Mouse (Mus musculus) neural tube, embryonic 10.5 days (tissue): ENCODE data around the gene Sgcd.

Experiments used
- DNase-seq: peaks from one replicate; pipeline ENCODE4 v3.0.0-alpha.2; 2017; ENCODE audit warnings: low spot score; ENCODE audit errors: extremely low spot score

The Sgcd gene

DNA sequence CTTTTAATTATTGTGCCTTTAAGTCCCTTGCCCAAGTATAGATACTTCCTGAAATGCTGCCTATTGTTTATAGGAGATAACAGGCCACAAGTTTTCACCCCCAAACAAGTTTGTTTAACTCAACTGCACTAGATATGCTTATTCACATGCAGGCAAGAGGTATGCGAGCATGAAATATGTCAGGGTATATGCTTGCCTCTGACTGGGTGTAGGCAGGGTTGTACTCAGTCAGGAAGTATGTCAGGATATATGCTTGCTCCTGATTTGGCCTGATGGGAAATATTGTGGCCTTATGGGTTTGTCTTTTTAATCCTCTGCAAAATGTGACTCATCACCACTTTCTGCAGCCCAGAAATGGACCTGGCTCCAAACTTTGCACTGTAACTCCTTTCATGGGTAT lies 694.0 kb downstream of the Sgcd start:
- DNase-seq: no peak

DNA sequence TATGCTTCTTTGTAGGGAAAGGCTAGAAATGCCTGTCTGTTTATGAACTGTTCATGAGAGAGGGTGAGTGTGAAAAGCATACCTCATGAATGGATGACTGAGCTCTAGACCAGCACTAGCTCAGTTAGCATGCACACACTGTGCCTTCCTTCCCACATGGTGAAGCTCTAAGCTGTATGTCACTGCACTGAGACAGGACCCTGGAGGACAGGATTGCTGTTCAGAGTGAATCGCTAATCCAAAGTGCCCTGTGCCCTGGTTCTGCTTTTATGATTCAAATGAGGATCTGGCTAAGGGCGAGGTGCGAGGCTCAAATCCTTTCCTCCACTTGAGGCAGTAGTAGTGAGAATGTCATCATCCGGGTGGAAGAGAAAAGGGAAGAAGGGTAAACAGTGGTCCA lies 712.2 kb downstream of the Sgcd start:
- DNase-seq: no peak

DNA sequence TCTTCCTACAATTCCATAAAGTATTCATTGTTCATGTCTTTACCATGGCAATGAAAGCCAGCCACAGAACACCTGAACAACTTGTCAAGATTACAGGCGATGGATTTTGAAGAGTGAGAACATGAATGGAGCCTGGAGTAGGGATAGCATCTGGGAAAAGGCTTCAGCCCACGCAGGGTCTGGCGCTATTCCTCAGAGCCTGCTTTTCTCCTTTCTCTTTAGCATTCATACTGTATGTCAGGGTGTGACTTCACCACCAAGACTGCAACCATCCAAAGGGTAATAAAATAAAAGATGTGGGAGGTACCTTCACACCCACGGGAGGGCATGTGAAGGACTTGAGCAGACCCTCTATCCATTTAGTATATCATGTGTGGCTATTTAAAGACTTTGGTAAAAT lies 720.2 kb downstream of the Sgcd start:
- DNase-seq: no peak

DNA sequence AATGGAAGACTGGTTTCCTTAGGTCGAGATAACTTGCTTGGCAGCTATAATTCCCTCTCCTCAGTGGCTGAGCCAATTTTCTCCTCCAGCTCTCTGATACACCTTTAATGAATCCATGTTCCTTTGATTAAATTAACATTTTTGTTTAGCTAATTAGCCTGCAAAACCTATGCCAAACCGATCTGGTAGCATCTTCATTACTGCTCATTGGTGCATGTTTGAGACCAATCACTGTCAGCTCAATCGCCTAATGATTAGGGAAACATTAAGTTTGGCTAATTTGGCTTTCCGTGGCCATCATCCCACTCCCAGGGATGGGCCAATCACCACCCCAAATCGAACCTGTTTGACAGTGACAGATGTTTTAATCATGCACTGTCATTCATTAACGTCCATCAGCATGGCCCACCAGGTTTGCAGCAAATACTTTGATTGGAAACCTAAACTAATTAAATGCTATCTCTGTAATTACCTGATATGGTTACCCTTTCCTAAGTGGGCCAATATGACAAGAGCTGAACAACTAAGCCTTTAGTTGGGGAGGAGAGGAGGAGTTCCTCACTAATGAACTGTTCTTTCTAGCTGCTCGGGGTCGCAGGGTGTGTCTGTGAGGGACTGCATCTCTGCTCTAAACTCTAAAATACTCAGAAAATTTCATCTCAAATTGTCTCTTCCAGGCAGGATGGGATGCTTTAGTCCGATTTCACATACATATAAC lies 724.3 kb downstream of the Sgcd start:
- no peak for DNase-seq

DNA sequence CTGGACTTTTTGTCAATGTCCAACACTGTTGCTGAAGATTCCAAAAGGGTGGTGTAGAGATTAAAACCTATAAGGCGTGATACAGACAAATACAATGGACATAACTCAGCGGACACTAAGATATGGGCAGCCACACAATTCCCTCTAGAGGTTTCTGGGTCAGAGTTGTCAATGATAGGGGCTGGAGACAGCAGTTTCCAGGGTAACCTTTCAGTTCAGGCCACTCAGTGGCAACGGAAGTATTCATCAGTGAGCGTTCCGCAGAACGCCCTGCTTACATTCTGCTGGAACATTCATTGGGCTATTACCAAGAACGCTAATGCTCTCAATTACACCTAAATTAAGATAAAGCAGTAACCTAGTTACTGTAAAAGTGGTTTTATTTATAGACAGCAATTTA lies 738.5 kb downstream of the Sgcd start:
- no peak for DNase-seq

DNA sequence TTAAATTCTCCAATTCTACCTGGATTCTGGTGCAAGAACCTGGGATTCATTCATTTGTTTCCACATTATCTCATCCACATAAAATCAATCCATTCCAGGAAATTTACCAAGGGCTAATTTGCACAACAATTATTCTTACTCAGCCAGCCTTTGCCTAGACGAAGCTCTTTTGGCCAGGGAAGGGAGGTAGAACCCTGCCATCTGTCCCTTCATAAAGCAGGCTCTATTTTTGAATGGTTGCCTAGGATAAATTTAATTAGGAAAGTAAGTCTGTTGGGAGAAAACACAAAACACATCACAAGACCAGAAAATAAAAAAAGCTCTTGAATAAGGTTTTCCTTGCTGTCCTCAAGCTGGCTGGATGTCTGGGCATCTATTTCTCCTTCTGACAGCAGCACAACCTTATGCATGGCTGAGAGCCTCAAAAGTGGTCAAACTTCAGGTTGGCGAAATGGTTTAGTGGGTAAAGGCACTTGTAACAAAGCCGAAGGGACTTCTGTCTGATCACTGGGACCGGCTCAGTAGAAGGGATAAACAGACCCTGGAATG lies 740.4 kb downstream of the Sgcd start:
- no peak for DNase-seq

DNA sequence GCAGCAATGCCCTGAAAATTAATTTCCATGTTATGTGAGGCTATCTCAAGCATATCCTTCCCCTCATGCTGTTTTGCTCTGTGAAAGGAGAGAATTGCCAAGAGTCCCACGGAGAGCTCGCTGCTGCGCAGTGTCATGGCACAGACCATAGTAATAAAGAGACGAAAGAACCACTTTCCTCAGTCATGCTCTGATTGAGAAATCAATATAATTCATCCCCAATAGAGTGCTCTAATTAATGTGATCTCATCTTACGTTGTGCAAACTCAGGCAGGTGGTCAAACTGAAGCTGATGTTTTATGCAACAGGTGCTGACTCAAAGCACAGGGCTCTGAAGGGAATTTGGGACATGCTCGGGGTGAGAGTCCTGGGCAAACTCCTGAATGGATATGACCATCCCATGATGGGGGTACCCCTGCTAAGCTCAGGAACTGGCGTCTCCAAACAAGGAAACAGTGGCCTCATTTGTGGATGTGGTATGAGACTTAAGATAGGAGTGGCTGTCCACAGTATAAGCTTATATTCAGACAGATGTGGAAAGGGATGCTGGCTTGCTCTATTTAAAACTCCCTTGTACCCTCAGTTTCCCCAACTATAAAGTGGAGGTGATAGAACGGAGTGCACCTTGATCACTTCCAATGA lies 740.9 kb downstream of the Sgcd start:
- DNase-seq: no peak

DNA sequence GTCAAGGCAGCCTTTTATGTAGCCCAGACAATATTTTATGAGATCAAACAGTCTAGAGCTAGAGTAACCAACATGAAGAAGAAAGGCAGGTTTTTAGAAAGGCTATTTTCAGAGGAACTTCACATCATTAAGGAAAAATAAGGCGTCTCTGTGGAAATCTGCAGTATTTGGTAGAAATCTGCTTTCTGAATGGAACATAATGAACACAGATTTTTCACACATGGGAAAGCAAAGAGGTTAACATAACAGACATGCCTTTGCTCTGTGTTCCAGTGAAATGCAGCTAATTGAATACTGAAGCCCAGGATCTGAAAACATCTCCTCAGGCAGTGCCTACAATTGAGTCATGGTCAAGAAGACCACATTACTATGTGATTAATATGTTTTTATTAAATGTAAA lies 746.4 kb downstream of the Sgcd start:
- no peak for DNase-seq

DNA sequence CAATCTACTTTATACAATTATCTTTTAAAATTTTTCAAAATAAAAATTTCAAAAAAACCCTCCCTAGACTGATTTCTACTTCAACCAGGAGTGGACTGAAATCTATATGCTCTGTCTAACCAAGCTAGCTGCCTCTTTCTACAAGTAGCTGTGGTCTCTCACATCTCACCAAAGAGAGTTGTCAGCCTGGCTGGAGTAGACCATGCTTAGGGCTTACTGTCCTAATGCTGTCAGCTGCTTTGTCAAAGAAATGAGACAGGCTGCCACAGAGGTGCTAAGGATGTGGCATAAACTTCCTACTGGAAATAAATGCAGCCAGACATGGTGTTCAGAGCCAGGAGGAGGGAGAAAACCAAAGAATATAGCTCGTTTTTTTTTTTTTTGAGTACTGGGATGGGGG lies 760.5 kb downstream of the Sgcd start:
- DNase-seq: no peak

DNA sequence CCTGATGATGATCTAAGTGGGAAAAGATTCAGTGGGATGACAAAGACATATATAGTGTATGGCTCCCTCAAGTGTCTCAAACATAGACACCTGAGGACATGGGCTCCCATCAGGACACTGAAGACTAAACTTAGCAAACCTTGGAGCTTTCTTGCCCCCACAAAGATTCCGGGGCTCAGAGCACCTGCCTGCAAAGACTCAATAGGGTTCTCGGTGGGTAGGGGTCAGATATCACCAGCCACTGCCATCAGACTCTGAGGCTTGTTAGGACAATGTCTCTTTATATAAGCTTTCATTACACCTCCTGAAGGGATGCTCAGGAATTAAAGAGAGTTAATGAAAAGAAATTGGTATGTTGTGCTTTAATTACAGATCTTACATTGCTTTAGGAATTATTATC lies 764.6 kb downstream of the Sgcd start:
- no peak for DNase-seq

DNA sequence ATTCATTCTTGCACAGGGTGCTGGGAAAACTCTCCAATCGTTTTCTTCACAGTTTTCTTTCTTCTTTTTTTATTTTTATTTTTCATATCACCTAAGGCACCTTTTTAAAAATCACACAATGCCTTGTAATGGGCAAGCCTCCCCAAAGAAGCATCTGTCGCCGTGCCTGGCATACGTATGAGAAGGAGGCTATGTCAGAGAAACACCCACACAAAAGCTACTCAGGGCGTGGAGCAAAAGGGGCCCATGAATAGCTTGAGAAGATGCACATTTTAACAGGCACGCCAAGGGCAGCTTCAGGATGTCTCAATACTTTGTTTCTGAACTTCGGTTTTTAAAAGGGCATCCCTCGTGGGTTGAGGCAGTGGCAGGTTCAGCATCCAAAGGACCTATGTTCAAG lies 777.2 kb downstream of the Sgcd start:
- DNase-seq: no peak

DNA sequence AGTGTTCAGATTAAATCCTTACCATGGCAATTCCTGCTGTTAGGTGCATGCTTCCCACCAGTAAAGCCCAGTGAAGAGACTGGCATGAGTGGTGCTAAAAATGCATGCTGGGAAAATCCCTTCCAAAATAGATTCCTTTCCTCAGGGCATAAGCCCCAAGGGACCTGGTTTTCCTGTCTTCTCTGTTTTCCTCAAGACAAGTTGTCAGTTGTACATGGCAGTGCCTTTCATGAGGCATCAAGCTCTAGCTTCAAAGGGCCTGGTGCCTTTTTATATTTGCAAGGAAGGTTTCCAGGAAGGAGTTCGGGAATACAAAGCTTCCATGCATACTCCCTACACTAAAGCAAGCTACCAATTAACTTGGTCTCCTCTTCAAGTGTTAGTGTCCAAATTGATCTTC lies 782.3 kb downstream of the Sgcd start:
- no peak for DNase-seq

DNA sequence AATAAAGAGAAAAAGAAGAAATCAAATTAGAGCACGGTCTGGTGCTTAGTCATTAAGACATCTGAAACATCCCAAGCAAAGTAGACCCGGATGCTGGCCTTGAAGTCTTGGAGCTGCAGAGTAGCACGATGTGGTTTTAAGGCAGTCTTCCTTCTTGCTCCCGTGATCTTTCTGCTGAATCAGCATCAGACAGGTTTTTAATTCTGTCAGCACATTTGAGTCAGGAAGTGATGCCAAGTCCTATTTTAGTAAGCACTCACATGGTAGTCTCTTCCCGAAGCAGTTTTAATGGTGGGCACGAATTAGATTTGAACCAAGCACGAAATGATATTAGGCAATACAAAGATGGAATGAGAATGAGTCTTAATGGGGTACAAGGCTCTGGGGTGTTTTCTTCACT lies 789.7 kb downstream of the Sgcd start:
- no peak for DNase-seq

DNA sequence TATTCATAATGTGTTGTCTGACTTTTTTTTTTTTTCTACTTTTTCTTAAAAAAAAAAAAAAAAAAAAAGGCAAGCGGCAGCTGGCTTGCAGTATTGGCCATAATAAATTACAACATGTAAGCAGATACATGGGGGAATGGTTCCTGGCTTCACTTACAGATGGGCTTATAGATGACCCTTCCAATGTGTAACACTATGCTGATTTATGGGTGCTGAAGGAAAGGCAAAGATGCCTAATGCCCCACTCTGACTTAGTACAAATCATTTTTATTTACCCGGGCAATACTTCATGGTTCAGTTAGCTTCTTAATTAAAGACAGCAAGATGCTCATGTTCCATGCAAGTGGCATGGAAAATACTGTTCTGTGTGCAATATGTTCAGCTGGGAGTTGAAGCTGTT lies 800.2 kb downstream of the Sgcd start:
- no peak for DNase-seq

DNA sequence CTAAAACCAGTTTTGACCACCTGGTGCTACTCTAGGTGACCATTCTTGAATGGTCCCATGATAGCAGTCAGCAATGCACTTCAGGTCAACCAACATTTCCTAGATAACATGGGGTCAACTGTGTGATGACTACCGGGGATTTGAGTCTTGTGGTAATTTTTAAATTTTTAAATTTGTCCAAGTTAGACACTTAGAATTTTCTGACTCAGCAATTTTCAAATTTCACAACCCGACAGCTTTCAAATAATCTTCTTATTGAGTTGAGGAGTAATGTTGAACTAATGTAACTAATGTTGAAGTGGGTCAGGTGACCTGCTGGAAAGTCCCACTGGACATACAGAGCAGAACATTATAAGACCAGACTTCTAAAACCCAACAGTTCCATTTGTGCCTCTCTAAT lies 813.8 kb downstream of the Sgcd start:
- DNase-seq: no peak

DNA sequence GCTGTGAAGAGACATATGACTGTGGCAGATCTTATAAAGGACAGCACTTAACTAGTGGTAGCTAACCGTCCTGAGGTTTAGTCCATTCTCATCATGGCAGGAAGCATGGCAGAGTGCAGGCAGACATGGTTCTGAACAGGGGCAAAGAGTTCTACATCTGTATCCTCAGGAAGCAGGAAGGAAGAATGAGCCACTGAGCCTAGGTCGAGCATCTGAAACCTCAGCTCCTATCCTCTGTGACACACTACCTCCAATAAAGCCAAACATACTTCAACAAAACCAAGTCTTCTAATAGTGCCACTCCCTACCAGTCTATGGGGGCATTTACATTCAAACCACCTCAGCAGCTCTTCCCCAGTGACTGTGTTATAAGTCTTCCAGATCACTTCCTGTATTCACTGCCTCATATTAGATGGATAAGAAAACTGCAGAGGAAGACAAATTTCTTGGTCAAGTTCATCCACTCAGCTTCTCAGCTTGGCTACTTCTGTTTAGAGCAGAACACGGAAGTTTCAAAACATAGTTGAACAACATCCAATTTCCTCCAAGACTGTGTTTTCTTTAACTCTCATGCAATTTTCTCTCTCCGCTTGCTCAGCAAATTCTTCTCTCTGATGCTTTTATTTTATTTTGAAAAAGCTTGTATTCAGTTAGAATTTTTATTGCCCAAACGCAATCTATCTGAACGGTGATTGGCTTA lies 817.7 kb downstream of the Sgcd start:
- DNase-seq: no peak

DNA sequence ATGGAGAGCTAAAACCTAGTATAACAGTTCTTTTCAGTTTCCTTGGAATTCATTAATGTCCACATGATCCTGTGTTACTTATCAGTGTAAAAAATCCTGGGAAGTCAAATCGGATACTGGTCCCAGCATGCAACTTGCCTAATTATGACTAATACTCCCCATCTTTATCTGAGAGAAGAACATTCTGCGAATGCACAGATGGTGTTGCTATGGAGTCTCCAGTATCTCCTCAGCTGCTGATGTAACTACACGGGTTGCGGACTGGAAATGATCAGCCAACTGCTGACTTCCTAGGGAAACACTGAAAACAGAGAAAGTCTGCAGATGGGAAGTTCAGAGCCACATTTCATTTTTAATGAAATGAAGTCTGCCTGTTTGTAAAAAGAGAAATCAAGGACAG lies 821.4 kb downstream of the Sgcd start:
- DNase-seq: no peak

DNA sequence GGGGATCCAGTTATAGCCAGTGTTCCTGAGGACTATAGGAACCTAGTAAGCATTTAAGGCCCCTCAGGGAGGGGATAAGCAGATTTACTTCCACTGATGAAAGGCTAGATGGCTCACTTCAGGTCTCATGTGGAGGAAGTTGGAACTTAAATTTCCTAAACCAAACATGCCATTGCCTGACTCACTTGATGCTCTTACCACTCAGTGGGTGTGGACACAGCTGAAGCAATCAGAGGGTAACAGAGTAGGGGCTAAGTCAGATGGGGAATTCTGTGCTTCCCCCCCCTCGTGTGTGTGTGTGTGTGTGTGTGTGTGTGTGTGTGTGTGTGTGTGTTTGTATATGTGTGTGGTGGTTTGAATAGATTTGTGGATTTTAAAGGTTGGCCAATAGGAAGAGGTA lies 830.7 kb downstream of the Sgcd start:
- no peak for DNase-seq

DNA sequence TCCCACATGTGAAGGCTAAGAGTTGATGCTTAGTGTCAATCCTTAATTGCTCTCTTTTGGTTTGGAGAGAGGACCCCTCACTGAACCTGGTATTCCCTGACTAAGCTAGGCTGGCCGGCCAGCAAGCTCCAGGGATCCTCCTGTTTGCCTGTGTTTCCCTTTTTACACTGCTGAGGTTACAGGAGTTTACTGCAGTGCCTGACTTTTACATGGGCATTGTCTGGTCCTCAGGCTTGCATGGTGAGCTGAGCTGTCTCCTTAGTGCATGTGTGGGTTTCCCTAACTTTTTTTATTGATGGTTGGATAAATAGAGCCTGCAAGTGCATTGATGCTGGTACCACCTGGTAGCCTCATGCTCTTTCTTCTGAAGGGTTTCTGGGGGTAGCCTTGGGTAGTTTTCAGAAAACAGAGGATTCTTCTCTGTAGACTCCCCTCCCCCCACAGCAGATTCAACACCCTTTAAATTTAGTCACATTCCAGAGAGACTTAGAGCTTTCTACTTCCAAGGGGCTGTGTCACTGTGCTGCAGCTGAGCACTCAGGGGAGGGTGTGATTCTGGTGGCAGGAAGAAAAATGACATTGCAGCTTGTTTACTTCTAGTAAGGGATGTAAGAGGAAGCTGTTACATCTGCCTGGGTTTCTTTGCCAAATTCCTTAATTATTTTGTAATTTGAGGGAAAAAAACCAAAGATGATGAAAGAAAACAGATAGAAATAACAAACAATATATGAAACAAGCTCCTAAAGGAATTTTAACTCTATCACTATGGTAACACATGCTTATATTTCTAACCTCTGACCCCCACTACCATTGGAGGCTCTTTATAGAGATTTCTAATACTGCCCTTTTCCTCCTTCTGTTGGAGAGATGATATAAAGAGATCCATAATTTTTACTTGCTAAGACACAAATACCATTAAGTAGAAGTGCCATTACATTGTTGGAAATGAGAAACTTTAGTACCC lies 831.8 kb downstream of the Sgcd start:
- DNase-seq: no peak

DNA sequence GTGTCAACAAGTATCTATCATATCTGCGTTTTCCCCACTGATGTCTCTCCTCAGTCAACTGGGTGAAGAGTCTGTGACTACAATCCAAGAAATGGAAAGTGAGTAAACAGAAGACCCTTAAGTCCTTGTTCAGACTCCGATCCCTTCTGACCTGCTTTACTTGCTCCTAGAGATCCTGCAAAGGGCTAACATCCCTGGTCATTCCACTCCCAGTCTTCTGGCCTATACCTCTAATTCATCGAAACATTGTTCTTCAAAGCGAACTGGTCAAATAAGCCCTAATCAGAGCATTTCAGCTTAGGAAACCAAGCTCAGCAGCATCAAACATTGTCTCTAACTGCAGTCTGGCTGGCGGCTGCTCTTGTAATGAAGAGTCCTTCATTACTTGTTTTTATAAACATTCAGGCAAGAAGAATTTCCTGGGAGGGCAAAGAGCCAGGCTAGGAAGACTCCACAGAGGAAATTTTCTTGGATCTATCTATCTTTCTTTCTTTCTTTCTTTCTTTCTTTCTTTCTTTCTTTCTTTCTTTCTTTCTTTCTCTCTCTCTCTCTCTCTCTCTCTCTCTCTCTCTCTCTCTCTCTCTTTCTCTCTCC lies 833.8 kb downstream of the Sgcd start:
- no peak for DNase-seq

DNA sequence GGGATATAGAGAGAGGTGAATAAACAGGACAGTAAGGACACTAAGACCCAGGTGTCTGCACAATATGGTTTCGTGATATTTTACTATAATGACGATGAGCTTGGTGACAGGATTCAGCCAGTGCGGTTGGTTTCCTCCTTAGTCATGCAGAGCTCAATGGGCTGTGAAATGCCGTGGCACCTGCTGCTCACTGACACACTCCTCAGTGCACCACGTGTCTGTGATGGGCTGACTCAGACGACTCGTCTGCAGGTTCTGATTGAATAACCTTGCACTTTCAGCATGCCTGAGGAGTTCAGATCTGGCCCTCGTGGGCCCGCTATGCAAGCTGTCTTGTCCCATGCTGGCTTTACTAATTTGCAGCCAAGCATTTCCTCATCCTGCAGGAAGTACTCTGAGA lies 839.2 kb downstream of the Sgcd start:
- no peak for DNase-seq
